Mouse (Mus musculus): ENCODE measurements around the gene Tgif1. TPM values are rescaled to one million over a fixed set of nuclear protein-coding genes. Genes with fewer than 3 reads are reported as not detected.

The Tgif1 gene
- total RNA-seq (2022) = 1 to 10 TPM; 5.6 to 7.2 (median 5.9) TPM

DNA sequence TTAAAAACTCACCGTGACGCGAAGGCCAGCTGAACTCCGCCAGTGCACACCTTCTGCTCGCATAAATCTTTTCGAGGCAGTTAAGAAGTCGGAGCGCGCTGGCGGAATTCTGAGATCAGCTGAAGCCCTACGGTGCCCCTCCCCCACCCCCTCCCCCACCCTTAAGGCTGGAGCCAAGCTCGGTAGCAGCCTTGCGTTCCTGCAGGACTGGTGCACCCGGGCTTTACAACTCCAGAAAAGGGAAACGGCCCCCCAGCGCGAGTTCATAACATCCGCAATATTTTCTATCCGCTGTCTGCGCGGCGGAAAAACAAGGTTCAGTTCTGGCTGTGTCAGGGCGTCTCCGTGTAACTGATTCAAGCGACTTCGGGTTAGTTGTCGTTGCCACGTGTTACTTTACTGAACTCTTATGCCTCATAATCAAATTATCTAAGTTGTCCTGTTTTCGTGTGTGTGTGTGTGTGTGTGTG lies at the start of gene Tgif1:
Gene Tgif1 (minus strand): TSS at position 111 of the 470 bp plus-strand sequence.
- DNase-seq (ENCODE audit: low spot score in 2 of 2) = peak; percentile 18 to 50

DNA sequence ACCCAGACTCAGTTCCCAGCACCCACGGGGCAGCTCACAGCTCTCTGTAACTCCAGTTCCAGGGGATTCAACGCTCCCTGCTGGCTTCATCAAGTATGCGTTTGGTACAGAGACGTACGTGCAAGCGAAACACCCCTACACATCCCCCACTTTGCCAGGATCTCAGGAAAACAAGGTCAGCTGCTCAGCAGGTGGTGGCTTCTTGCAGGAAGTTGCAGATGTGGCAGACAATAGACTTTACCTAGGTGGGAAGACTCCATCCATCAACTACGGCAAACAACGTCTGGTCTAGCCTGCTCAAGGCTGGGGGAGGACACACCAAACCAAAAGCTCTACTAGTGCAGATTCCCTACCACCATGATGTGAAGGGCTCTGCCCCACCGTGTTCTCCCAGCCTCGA lies 47.3 kb upstream of the Tgif1 start:
- no peak for DNase-seq (ENCODE audit: low spot score in 2 of 2)

DNA sequence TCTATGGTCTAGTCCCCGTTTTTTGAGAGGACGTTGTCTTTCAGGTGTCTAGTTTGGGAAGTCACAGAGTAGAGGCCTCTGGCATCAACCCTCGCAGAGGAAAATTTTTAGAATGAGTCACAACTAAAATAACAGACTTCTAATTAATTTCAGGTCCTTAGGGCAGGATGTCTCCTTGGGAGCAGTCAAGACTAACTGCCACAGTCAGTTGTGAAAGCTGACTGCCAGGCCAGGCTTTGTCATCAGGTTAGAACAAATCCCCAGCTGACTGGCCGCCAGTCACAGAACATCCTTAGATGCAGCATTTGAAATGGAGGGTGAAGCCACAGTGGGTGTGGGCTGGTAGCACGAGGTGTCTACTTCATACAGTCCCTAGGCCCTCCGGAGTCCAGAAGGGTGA lies 46.3 kb upstream of the Tgif1 start:
- no peak for DNase-seq (ENCODE audit: low spot score in 2 of 2)

DNA sequence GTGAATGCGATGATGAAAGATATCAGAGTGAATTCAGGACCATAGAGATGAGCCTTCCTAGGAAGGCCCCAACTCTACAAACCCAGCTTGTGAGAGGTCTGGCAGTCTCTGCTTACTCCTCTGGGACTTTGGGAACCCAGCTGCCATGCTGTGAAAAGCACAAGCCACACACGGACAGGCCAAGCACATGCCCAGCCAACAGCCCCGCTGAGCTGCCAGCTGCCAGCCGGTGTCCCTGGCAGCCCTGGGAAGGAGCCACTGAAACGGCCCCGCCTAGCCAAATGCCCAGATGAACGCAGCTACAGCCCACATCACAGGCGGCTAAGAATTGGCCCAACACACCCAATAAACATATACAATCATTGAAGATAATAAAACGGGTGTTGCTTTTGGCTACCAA lies 41.5 kb upstream of the Tgif1 start:
- DNase-seq (ENCODE audit: low spot score in 2 of 2) = peak in 1 of 2 experiments; percentile 33

DNA sequence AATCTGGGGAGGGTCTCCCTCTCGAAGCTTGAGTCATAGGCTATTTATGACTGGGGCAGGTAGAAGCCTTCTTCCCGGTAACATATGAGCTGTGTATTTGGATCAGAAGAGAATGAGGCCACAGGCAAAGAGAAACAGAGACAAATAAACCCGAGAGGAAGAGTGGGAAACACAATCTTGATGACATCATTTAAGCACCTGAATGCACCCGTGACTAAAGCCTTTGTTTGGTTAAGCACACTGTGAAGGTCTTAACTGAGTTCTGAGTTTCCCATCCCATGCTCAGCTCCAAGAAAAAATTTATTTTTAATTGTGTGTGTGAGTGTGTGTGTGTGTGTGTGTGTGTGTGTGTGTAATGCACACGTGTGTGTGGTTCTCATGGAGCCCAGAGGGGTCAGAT lies 39.8 kb upstream of the Tgif1 start:
- DNase-seq (ENCODE audit: low spot score in 2 of 2) = no peak

DNA sequence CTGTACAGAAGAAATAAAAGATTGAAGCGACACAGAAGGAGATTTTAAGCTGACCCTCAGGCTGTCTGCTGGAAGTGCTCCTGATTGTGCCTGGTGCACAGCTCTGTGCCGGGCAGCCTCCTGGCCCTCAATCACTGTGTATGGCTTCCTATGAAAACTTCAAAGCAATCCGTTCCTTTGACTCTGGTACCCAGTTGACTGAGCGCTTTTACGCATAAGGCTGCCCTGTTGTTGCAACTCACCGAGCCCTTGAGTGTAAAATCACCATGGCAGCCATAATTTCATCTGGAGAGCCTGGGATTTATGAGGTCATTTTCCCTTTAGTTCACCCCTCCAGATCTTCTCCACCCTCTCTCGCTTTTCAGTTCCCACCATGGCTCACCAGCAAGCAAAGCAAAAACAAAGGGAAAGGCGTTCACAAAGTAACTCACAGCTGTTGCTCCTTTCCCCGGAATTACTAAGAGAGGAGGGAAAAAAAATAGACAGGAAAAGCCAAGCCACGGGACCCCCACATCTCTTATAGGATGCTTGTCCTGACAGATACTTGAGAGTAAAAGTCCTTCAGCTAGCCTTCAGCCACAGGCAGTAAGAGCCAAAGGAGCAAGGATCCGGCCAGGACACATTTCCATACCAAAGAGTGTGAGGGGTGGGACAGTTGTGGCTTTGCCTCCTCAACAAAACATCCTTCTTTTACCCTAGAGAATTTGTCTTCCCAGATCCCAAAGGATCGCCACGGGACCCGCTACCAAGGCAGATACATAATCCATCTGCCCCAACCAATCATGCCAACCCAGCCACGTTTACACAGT lies 39.1 kb upstream of the Tgif1 start:
- no peak for DNase-seq (ENCODE audit: low spot score in 2 of 2)

DNA sequence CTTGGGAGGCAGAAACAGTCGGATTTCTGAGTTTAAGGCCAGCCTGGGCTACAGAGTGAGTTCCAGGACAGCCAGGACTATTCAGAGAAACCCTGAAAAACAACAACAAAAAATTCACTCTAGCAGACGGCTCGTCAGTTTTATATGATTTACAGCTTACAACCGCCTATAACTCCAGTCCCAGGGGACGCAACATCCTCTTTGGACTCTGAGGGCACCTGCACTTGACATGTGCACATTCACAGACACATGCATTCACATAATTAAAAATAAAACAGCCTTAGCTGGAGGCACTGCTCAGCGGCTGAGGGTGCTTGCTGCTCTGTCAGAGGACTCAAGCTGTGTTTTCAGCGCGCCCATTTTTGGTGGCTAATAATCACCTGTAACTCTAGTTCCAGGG lies 37.2 kb upstream of the Tgif1 start:
- no peak for DNase-seq (ENCODE audit: low spot score in 2 of 2)

DNA sequence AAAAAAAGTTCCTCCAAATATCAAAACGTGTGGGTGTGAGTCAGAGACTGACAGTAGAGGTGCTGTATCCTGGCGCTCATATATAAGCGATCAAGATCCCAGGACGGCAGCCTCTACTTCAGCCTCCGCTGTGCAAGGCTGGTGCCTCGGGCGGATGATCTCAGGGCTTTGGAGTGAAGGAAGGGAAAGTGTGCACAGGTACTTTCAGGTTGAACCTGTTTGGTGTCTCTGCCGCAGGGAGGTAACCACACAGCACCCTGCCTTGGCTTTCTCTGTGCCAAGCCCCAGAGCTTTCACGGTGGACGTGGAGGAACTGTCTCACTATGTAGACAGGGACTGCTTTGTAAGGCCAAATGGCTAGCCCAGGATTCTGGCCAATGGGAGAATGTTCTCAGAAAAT lies 35.3 kb upstream of the Tgif1 start:
- DNase-seq (ENCODE audit: low spot score in 2 of 2) = no peak

DNA sequence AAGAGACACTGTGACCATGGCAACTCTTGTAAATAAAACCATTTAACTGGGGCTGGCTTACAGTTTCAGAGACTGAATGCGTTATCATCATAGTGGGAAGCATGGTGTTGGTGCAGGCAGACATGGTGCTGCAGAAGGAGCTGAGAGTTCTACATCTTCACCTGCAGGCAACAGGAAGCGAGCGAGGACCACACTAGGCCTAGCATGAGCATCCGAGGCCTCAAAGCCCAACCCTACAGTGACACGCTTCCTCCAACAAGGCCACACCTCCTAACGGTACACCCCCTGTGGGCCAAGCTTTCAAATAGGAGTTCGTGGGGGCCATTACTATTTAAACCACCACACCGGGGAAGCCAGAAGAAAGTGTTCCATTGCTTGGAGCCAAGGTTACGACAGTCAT lies 34.5 kb upstream of the Tgif1 start:
- DNase-seq (ENCODE audit: low spot score in 2 of 2) = no peak

DNA sequence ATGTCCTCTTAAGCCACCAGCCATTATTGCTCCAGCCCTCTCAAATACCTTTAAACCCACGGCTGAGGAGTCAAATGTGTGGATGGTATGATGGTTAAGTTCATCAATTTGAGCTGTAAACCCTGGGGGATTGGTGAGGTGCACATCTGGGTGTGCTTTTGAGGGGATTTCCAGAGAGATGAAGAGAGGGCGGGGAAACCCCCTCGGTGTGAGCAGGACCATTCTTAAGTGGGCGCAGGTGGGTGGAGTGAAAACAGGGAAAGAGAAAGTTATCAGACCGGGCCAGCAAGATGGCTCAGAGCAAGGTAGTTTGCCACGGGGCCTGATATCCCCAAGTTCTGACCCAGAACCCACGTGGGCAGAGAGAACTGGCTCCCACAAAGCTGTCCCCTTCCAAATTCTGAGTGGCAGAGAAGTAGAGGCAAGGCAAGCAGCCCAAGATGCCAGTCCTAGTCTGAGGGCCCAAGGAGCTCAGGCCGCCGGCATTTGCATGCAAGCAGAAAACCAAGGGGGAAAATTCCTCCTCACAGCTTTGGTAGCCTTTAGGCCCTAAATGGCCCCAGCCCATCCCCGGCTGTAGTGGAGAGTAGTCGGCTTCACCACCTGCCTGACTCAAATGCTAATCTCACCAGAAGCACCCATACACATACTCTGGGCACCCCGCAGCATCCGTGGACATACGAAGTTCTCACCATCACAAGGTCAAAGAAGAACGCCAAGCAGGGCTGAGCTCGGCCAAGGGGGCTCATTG lies 33.5 kb upstream of the Tgif1 start:
- no peak for DNase-seq (ENCODE audit: low spot score in 2 of 2)

DNA sequence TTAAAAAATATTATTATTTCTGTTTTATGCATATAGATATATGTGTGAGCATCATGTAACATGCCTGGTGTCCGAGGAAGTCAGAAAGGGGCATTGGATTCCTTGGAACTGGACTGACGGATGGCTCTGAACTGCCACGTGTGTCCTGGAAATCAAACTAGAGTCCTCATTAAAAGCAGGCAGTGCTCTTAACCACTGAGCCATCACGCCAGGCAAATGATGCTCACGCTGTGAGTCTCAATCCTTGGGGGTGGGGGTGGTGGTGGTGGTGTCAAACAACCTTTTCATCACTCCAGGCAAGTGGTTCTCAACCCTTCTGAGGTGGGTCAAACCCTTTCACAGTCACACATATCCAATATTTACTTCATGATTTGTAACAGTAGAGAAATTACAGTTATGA lies 32.5 kb upstream of the Tgif1 start:
- DNase-seq (ENCODE audit: low spot score in 2 of 2) = no peak

DNA sequence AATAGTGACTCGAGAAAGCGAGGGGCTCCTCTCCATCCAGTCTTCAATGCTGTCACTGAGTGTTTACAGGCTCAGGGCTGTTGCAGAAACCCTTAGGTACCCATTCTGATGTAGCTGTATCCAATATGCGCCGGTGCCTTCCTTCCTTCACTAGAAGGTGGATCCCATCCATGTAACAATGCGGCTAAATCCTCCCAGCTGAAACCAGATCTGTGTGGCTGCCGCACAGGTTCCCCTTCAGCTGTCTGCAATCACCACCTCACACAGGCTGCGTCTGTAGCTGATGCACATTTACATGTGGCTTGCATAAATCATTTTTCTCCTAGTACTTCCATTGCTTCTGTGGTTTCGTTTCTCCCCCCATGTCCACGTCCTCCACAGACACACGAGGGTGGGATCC lies 28.6 kb upstream of the Tgif1 start:
- DNase-seq (ENCODE audit: low spot score in 2 of 2) = no peak

DNA sequence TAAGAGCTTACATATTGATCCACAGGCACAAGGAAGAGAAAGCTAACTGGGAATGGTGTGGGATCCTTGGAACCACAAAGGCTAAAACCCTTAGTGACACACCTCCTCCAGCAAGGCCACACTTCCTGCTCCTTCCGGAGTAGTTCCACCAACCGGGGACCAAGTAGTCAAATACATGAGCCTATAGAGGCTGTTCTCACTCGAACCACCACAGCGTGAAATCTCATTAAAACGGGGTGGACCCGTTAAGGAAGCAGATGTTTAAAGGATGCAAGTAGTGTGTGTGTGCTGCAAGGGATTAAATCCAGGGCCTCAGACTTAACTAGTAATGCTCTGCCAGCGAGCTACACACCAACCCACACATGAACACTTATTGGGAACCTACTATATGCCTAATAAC lies 27.8 kb upstream of the Tgif1 start:
- no peak for DNase-seq (ENCODE audit: low spot score in 2 of 2)

DNA sequence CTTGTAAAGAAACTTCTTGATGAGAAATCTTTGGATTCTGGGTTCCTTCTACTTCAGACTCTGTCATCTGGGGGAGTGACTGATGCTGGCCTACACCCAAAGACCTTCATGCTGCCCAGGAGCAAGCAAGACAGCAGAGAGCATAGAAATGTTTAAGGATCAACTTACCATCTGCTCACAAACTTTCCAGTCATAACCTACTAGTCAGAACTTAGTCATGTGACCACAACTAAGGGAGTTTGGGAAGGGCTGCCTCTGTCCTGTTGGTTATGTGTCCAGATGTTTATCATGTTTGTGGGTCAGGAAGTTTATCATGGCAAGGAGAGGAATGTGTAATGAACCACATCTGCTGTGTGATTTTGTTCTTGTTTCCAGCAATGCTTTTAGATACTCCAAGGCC lies 24.9 kb upstream of the Tgif1 start:
- no peak for DNase-seq (ENCODE audit: low spot score in 2 of 2)

DNA sequence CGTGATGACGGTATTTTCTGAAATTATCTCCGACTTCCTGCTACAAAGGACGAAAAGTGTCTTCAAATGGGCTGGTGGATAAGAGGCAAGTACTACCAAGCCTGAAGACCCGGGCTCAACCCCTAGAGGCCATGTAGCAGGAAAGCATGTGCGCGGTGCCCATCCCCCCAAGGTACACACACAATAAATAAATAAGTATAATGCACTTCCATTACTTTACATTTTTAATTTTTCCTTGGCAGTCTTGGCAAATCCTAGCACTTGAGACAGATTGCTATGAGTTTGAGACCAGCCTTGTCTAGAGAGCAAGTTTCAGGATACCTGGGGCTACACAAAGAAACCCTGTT lies 20.4 kb upstream of the Tgif1 start:
- no peak for DNase-seq (ENCODE audit: low spot score in 2 of 2)

DNA sequence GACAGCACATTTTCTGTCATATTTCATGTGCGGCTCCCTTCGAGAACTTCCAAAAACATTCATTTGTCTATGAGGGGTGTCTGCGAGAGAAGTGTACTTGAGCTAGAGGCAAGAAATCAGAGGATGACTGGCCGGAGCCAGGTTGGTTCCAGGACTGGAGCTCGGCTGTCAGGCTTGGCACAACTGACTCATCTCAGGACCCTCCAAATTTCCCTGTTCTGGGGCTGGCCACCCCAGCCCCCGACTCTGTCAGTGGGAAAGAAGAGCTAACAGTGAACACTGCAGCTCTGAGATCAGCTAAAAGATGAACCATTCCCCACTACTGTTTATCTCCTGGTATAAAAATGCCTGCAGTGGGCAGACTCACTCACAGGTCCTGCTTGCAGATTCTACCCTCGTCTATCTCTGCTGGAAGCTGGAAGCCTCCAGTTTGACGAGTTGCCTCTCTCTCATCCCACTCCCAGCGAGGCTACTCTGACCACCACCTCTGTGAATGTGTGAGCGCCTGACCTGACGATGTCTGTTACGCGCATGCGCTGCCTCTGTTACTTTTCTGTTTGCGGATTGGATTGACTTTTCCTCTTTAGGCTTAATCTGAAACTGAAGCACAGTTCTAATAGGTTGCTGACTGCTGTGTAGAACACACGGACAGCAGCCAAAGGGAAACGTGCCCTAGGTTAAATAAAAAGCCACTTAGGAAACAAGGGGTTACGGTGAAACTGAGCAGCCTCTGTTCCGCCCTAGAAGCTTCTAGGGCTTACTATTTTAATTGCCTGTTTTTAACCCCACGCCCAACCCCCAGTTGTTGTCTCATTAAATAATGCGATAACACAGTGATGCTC lies 19.8 kb upstream of the Tgif1 start:
- no peak for DNase-seq (ENCODE audit: low spot score in 2 of 2)

DNA sequence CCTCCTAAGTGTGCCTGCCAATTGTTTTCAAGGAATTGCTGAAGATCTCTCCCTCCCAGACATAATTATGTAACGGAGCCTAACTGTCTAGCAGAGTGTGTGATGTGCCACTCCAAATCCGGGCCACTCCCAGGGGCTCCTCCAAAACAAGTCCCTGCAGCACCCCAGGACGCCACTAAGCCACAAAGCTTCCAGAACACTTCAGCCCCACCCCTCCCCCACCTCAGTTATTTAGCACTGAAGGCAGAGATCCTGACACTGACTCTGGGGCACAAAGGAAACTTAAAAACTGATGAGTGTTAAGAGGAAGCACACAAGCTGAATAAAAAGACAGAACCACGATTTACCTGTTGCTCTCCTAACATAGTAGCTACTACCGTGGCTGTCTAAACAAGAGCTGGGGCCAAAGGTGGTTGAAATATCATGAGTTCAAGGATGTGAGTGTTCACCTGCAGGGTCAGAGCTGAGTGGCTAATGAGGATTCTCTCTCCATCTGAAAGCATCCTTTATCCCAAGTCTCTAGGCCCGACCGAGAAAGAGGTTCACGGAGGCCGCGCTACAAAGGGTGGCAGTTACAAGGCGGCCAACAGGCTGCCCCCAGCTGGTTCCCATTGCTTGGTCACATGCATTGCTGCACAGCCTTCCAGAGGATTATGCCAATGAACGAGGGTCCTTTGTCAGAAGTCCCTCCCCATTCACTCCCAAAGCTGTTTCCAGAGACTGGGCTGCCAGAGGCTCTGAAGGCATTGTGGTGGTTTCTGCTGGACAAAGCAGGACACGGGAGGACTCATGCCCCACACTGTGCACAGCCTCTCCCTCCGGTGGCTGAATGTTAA lies 19.0 kb upstream of the Tgif1 start:
- no peak for DNase-seq (ENCODE audit: low spot score in 2 of 2)

DNA sequence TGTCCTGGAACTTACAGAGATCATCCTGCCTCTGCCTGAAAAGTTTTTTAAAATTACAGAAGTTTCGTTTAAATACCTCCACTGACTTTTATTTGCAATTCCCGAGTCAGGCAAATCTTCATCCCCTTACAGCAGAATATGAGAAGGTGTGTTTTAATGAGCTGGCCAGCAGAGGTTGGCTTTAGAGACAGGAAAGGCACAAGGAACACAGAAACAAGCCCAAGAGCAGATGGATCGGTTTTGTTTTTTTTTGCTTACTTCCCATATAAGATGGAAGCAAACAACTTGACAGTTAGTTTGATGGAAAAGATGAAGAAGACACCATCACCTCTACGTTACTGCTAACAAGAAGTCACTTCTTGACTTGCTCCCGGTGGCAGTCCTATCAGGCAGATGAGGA lies 18.3 kb upstream of the Tgif1 start:
- DNase-seq (ENCODE audit: low spot score in 2 of 2) = no peak

DNA sequence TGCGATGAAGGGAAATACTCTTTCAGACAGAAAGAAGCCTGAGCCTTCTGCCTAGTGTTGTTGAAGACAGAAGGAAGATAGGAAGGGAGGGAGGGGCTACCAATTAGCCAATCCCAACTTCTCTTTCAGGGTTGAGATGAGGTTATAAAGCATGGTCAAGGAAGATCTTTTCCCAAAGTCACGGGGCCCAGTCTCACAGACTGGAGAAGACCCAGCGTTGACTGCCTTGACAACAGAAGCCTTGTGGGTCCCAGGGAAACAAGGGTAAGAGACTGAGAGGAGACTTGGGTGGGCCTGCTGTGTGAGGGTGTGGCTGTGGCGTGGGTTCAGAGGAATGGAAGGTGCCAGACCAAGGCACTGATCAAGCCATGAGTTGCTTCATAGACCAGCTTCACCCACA lies 17.2 kb upstream of the Tgif1 start:
- no peak for DNase-seq (ENCODE audit: low spot score in 2 of 2)

DNA sequence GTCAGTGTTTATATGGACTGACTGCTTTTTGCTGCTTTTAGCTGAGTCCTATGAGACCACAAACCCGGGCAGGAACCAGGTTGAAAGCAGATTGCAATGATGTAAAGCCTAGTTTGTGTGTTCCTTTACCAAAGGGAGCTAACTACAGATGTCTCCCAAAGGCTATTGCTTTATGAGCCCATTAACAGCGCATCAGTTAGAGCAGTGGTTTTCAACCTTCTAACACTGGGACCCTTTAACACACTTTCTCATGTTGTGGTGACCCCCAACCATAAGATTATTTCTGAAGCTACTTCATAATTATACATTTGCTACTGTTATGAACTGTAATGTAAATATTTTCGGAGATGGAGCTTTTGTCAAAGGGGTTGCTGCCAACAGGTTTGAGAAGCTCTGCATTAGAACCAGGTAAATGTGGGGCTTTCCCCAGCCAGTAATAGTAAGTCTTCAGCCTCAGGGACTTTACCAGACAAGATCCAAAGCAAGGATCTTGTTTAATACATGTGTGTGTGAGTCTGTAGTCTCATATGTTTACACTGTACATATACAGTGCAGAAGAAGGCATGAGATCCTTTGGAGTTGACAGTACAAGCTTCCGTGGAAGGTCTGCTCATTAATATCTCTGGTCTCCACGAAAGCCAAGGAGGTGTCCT lies 15.4 kb upstream of the Tgif1 start:
- no peak for DNase-seq (ENCODE audit: low spot score in 2 of 2)
